Mouse (Mus musculus): ENCODE data around the gene Aox2.

DNA sequence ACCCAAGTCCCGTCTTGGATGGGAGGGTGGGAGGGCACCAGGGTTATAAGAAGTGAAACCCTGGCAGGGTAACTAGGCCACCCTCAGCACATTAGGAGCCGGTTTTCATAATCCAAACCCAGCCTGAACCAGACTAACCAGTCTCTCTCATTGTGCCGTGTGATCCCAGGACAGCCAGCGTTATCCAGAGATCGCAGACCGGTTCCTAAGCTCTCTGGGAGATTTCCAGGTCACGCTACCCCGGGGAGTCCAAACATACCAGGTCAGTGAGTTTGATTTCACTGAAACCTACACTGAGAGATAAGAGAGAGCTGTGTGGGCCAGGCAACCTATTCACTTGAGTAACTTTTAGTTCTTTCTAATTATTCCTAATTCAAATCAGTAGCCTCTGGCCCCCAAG, 29.1 kb downstream of the Aox2 start:
- TF ChIP-seq CTCF (IDR thresholded peaks at IDR 0.05) (no peak), EP300 (IDR thresholded peaks at IDR 0.05) (no peak)

All from lung, postnatal 0 days (tissue).